Comparison of ENCODE assay signal across 17 mouse cellular contexts in genomic region chr12:85687846-85688245, GRCm38 (mm10). TPM values are rescaled to one million over a fixed set of nuclear protein-coding genes. Genes with fewer than 3 reads are reported as not detected.
DNase-seq lines count a peak whose midpoint lies in the region; ATAC-seq and TF ChIP-seq lines count a peak whose summit lies in the region.
"Had no signal": no experiment of that assay in that cellular context is flagged by ENCODE, and none has a peak within 500 bp of the region (broad histone marks: within the 10 kb centered on the region; RNA-seq: fewer than 3 reads in every experiment).

No protein-coding gene starts in this region.

- no peak for DNase-seq in lung, postnatal 0 days (ENCODE audit: low spot score)
- DNase-seq in lung, adult 18-20 months: no peak
- peak; percentile 26 to 28 for DNase-seq in CD8-positive naive resting alpha-beta T cell, adult 2 months (ENCODE audit: low read depth in 2 of 2, low spot score in 2 of 2)
- peak; percentile 20 for DNase-seq in c-Kit-positive CD71-negative TER-119-negative erythroid progenitor cells, embryonic 14.5 days (ENCODE audit: low read depth)
- peak; percentile 63 for DNase-seq in splenic B cell, adult 2 months (ENCODE audit: low read depth, low spot score)
- DNase-seq in adrenal gland, postnatal 4 days (ENCODE audit: low spot score in 2 of 2): no peak
- DNase-seq in heart, postnatal 14 days: no peak
- DNase-seq: adrenal gland, adult 2 months; cerebellum, adult 11 months; kidney, postnatal 25 days; liver, embryonic 13.5 days; midbrain, embryonic 14.5 days; right cerebral cortex, postnatal 25 days had no signal

- H3K27me3 ChIP-seq in lung, postnatal 0 days (replicated peaks; ENCODE audit: insufficient read depth, low read length): no peaks in the 10 kb centered on the region
- no peaks in the 10 kb centered on the region for H3K27me3 ChIP-seq in splenic B cell, adult 2 months (ENCODE audit: control insufficient read depth, insufficient read depth, low read length, poor library complexity, severe bottlenecking)
- H3K27me3 ChIP-seq: heart, embryonic 15.5 days; liver, embryonic 13.5 days; stomach, embryonic 15.5 days had no signal

- 62% methylated on average over 6 of the region's 6 CpGs for WGBS in lung, postnatal 0 days

- H3K36me3 ChIP-seq in lung, postnatal 0 days (ENCODE audit: insufficient read depth, low read length): no peaks in the 10 kb centered on the region
- H3K36me3 ChIP-seq in splenic B cell, adult 2 months (ENCODE audit: control insufficient read depth, insufficient read depth, low read length, poor library complexity, severe bottlenecking): no peaks in the 10 kb centered on the region
- H3K36me3 ChIP-seq: forebrain, embryonic 10.5 days; heart, embryonic 15.5 days; liver, embryonic 13.5 days; stomach, embryonic 15.5 days had no signal

- TF ChIP-seq CTCF in lung, postnatal 0 days (IDR thresholded peaks at IDR 0.05): peak; percentile 50

- H3K9ac ChIP-seq in lung, postnatal 0 days (replicated peaks; ENCODE audit: low read depth): no peak overlapping the region
- H3K9ac ChIP-seq: heart, embryonic 15.5 days; stomach, embryonic 15.5 days had no signal

- no peaks in the 10 kb centered on the region for H3K9me3 ChIP-seq in lung, postnatal 0 days (ENCODE audit: low read length)
- H3K9me3 ChIP-seq: forebrain, embryonic 10.5 days; heart, embryonic 15.5 days; liver, embryonic 13.5 days; stomach, embryonic 15.5 days had no signal

- H3K4me3 ChIP-seq in lung, postnatal 0 days (ENCODE audit: low read depth, low read length): no peak overlapping the region
- H3K4me3 ChIP-seq: forebrain, embryonic 10.5 days had no signal

- no peak overlapping the region for H3K27ac ChIP-seq in lung, postnatal 0 days (ENCODE audit: low read length)
- H3K27ac ChIP-seq: forebrain, embryonic 10.5 days; heart, embryonic 15.5 days; liver, embryonic 13.5 days; stomach, embryonic 15.5 days had no signal

- H3K4me1 ChIP-seq in lung, postnatal 0 days (ENCODE audit: insufficient read depth, low read depth, low read length): no peaks in the 10 kb centered on the region; the same call in 1 of the 2 replicates
- H3K4me1 ChIP-seq: stomach, embryonic 15.5 days had no signal

- intact Hi-C loops in heart, postnatal 14 days (cut with DNase I): no loop called here

- H3K4me2 ChIP-seq in lung, postnatal 0 days (replicated peaks; ENCODE audit: low read depth, low read length): no peak overlapping the region

- ATAC-seq in lung, postnatal 0 days: no peak

- TF ChIP-seq EP300 in lung, postnatal 0 days (IDR thresholded peaks at IDR 0.05): no peak

RNA-seq across cellular contexts. Expression of gene Batf, which starts 1.4 kb away (rescaled TPM):
- polyA plus RNA-seq in lung, postnatal 0 days (2015; fragmentation: Nextera tagmentation; extraction: Ambion mirVana): 27.9 and 28.6 TPM in 2 replicates
- total RNA-seq in adrenal gland, postnatal 4 days (2021): 1 to 10 TPM in 1 of 2 experiments, under 1 TPM in 1; 0.87 to 1.2 TPM
- total RNA-seq in heart, postnatal 14 days (2021): 1 to 10 TPM; 1.1 to 1.2 TPM
- total RNA-seq: gastrocnemius, adult 8-10 months had no signal

RNA-seq across cellular contexts. Expression of gene Flvcr2, which starts 58.5 kb away (rescaled TPM):
- 23.3 and 26.8 TPM in 2 replicates for polyA plus RNA-seq in lung, postnatal 0 days (2015; fragmentation: Nextera tagmentation; extraction: Ambion mirVana)
- 1 to 10 TPM; 6.3 to 7.3 TPM for total RNA-seq in adrenal gland, postnatal 4 days (2021)
- 1 to 10 TPM; 2.6 to 2.9 TPM for total RNA-seq in heart, postnatal 14 days (2021)

Comparison
In these comparisons a context has a peak if more than half of its experiments do, and no peak if none do; other contexts are left out.
1. DNase-seq: peak in CD8-positive naive resting alpha-beta T cell, adult 2 months (2 of 2), c-Kit-positive CD71-negative TER-119-negative erythroid progenitor cells, embryonic 14.5 days (single experiment) and splenic B cell, adult 2 months (single experiment); none in lung, postnatal 0 days (single experiment), lung, adult 18-20 months (0 of 2), adrenal gland, postnatal 4 days (0 of 2) and heart, postnatal 14 days (0 of 2).